Mouse (Mus musculus): ENCODE data around the gene Pa2g4. TPM values are rescaled to one million over a fixed set of nuclear protein-coding genes. Genes with fewer than 3 reads are reported as not detected.
A peak's percentile ranks its signal among the peaks of the same experiment; 100 is the strongest.

Gene Pa2g4
- total and polyA plus RNA-seq, 3 experiments, result 232 to 663 (median 298) TPM

GRCm38 (mm10) chr10:128590193-128590690 lies 24.5 kb upstream of the Pa2g4 start:
- peaks cover 2% of the 10 kb centered on the region in 2 experiments for H3K27me3 ChIP-seq (ENCODE audit: control insufficient read depth in 1 of 2, insufficient read depth in 2 of 2, low read length in 2 of 2)
- peak overlapping the region; percentile 67 to 97 for H3K4me3 ChIP-seq (ENCODE audit: control insufficient read depth in 1 of 2, insufficient read depth in 1 of 2, low read depth in 2 of 2, low read length in 2 of 2)
- peaks cover 0 to 18% of the 10 kb centered on the region in 2 experiments; a peak in 2 of 4 replicates for H3K36me3 ChIP-seq (ENCODE audit: control insufficient read depth in 1 of 2, insufficient read depth in 2 of 2, low read length in 2 of 2)
- peaks cover 12 to 23% of the 10 kb centered on the region in 2 experiments for H3K4me1 ChIP-seq (ENCODE audit: control insufficient read depth in 1 of 2, insufficient read depth in 2 of 2, low read length in 2 of 2)
- no peaks in the 10 kb centered on the region for H3K9me3 ChIP-seq (replicated peaks; ENCODE audit: insufficient read depth, low read length)
- peak overlapping the region; percentile 54 for H3K9ac ChIP-seq (ENCODE audit: control insufficient read depth, low read depth, low read length, poor library complexity, severe bottlenecking)
- peak; percentile 68 for DNase-seq (ENCODE audit: low read depth, low spot score)
- H3K27ac ChIP-seq (ENCODE audit: control insufficient read depth, low read depth, low read length), result no peak overlapping the region
- H3K79me2 ChIP-seq (ENCODE audit: control insufficient read depth, insufficient read depth, low read length, poor library complexity), result no peaks in the 10 kb centered on the region
- no peak for TF ChIP-seq TAL1 (IDR thresholded peaks at IDR 0.05; ENCODE audit: low read length)
- TF ChIP-seq SMC3 (IDR thresholded peaks at IDR 0.05; ENCODE audit: low read depth, low read length), result peak; percentile 35
- TF ChIP-seq UBTF (IDR thresholded peaks at IDR 0.05; ENCODE audit: borderline replicate concordance, insufficient read depth, low read depth, low read length), result no peak
- TF ChIP-seq GABPA (IDR thresholded peaks at IDR 0.05; ENCODE audit: low read depth, low read length), result no peak
- TF ChIP-seq MXI1 (IDR thresholded peaks at IDR 0.05; ENCODE audit: low read depth, low read length), result no peak; the same call in 1 of the 2 replicates
- TF ChIP-seq MYC (IDR thresholded peaks at IDR 0.05; ENCODE audit: low read depth, low read length), result no peak
- TF ChIP-seq ETS1 (IDR thresholded peaks at IDR 0.05; ENCODE audit: low read depth, low read length), result 0 out of 2 replicates have a peak, but pooled peaks have one; percentile 12
- 0 out of 2 replicates have a peak, but pooled peaks have one; percentile 22 for TF ChIP-seq TCF12 (IDR thresholded peaks at IDR 0.05; ENCODE audit: low read depth, low read length)
- no peak for TF ChIP-seq NRF1 (IDR thresholded peaks at IDR 0.05; ENCODE audit: insufficient read depth, low read depth, low read length, poor library complexity, severe bottlenecking)
- peak; percentile 10; the same call in 1 of the 2 replicates for TF ChIP-seq ZC3H11A (IDR thresholded peaks at IDR 0.05; ENCODE audit: low read depth, low read length)
- no peak for TF ChIP-seq JUND (IDR thresholded peaks at IDR 0.05; ENCODE audit: low read depth, low read length)
- no peak; the same call in none of the 2 replicates for TF ChIP-seq RAD21 (IDR thresholded peaks at IDR 0.05; ENCODE audit: low read depth, low read length)
- no peak for TF ChIP-seq POLR2A (IDR thresholded peaks at IDR 0.05; ENCODE audit: control insufficient read depth in 1 of 2, insufficient read depth in 1 of 2, low read depth in 1 of 2, low read length in 2 of 2, poor library complexity in 1 of 2)
- no peak for TF ChIP-seq EP300 (IDR thresholded peaks at IDR 0.05; ENCODE audit: low read depth in 1 of 2, low read length in 2 of 2)
- peak; percentile 56 for TF ChIP-seq SIN3A (IDR thresholded peaks at IDR 0.05; ENCODE audit: low read length)
- no peak for TF ChIP-seq GATA1 (IDR thresholded peaks at IDR 0.05; ENCODE audit: low read depth, low read length)
- TF ChIP-seq ZMIZ1 (IDR thresholded peaks at IDR 0.05; ENCODE audit: low read depth, low read length), result no peak
- no peak for TF ChIP-seq USF2 (IDR thresholded peaks at IDR 0.05; ENCODE audit: borderline replicate concordance in 1 of 2, insufficient read depth in 1 of 2, low read depth in 1 of 2, low read length in 2 of 2)
- TF ChIP-seq MAX (IDR thresholded peaks at IDR 0.05; ENCODE audit: low read length), result 0 out of 2 replicates have a peak, but pooled peaks have one; percentile 17
- TF ChIP-seq USF1 (IDR thresholded peaks at IDR 0.05; ENCODE audit: low read depth, low read length), result 0 out of 2 replicates have a peak, but pooled peaks have one; percentile 19
- TF ChIP-seq ELF1 (IDR thresholded peaks at IDR 0.05; ENCODE audit: low read depth, low read length), result no peak
- no peak for TF ChIP-seq POLR2AphosphoS2 (IDR thresholded peaks at IDR 0.05; ENCODE audit: low read length)
- TF ChIP-seq RCOR1 (IDR thresholded peaks at IDR 0.05; ENCODE audit: low read depth, low read length), result 0 out of 2 replicates have a peak, but pooled peaks have one; percentile 17
- TF ChIP-seq HCFC1 (IDR thresholded peaks at IDR 0.05; ENCODE audit: low read depth, low read length), result 0 out of 2 replicates have a peak, but pooled peaks have one; percentile 34
- no peak for TF ChIP-seq MEF2A (IDR thresholded peaks at IDR 0.05; ENCODE audit: extremely low read depth, insufficient replicate concordance, low read depth, low read length, poor library complexity, severe bottlenecking)
- peak; percentile 46 for TF ChIP-seq ZNF384 (IDR thresholded peaks at IDR 0.05; ENCODE audit: low read depth, low read length)
- no peak for TF ChIP-seq NELFE (IDR thresholded peaks at IDR 0.05; ENCODE audit: low read depth, low read length)
- TF ChIP-seq MYB (IDR thresholded peaks at IDR 0.05; ENCODE audit: low read depth, low read length), result no peak
- TF ChIP-seq KAT2A (conservative IDR thresholded peaks at IDR 0.05; ENCODE audit: low read depth, low read length), result no peak
- TF ChIP-seq ZKSCAN1 (IDR thresholded peaks at IDR 0.05; ENCODE audit: low read depth, low read length), result no peak
- no peak for TF ChIP-seq BHLHE40 (IDR thresholded peaks at IDR 0.05; ENCODE audit: borderline replicate concordance, low read depth, low read length)
- TF ChIP-seq CHD1 (IDR thresholded peaks at IDR 0.05; ENCODE audit: low read depth, low read length), result 0 out of 2 replicates have a peak, but pooled peaks have one; percentile 69
- peak; percentile 75 to 86 (median 76) for TF ChIP-seq CTCF (IDR thresholded peaks at IDR 0.05 in 2 of 3, conservative IDR thresholded peaks at IDR 0.05 in 1 of 3; ENCODE audit: control insufficient read depth in 1 of 3, insufficient read depth in 1 of 3, low read depth in 2 of 3, low read length in 3 of 3, poor library complexity in 1 of 3, severe bottlenecking in 1 of 3)
- TF ChIP-seq MAFK (IDR thresholded peaks at IDR 0.05; ENCODE audit: borderline replicate concordance, low read depth, low read length), result no peak
- peak; percentile 78 for TF ChIP-seq MAZ (IDR thresholded peaks at IDR 0.05; ENCODE audit: low read depth, low read length)
- TF ChIP-seq POLR2AphosphoS5 (IDR thresholded peaks at IDR 0.05; ENCODE audit: borderline replicate concordance, low read depth, low read length), result no peak
